Mouse (Mus musculus) common myeloid progenitor, adult 5-6 weeks (primary cell): ENCODE results near the gene Tspan3. TPM values are rescaled to one million over a fixed set of nuclear protein-coding genes. Genes with fewer than 3 reads are reported as not detected.

Experiments
- ATAC-seq: replicated peaks from 2 replicates; pipeline ENCODE4 v1.8.0; 2016; ENCODE audit warnings: low read depth, mild to moderate bottlenecking, moderate TSS enrichment, inconsistent platforms; ENCODE audit not compliant: poor library complexity, severe bottlenecking
- total RNA-seq: library from RNA; stranded (forward); fragments of 200-1000, 187-1606 nt; gene quantifications from 2 replicates; pipeline ENCODE4 v1.2.3, GENCODE M21; 2017

Tspan3 gene
- 66.5 and 73.0 TPM in 2 replicates for total RNA-seq

DNA sequence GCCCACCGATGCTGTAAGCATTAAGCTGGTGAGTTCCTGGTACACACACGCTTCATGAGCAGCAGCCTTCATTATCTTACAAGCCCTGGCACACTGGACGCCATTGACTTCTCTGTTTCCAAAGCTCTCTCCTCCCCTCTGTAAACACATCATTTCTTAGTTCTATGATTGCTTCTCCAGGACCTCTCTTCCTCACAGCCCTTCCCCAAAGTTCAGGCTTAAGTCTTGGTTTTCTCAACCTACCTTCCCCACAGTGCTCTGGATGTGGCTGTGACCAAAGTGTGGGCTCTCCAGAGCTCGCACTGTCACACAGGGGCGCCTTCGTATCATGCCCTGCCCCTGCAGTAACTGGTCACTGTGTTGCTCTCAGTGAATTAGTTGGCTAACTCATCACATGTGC is at the start of gene Tspan3:
TSS of gene Tspan3 (minus strand) at position 101 of the 400 bp plus-strand sequence.
- ATAC-seq = no peak

DNA sequence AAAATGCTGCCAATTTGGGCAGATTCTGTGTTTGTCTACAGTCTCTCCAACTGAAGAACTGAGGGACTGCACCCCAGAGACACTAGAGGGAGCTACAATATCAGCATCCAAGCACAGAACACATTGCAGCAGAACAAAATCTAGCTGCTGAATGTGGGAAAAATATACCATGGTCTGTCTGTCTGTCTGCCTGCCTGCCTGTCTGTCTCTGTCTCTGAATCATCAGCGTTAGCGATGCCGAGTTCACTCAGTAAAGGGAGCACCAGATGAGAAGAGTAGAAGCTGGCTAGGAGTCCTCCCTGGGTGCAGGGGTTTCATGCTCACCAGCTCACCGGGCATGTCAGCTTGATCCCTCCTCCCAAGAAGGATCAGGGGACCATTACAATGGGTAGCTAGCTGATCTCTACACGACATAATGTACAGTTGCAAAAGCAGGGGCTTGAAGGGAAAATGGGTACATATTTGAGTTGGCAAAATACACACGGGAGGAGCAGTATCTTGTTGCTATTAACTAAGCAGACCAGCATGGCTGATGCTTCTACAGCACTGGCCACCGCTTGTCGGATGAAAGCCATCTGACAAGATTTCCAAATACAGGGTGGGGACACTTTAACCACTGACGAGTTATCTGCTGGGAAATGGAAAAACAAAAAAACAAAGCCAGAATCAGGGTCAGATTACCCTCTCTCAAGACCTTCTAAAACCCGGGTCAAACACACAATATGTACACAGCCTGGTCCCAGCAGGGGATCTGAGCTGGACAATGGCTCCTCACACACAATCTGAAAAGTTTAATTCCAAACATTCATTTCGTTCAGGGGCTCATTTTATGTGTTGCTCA is 48.4 kb upstream of the Tspan3 start:
- ATAC-seq = peak; percentile 69; the same call in 1 of the 2 replicates

DNA sequence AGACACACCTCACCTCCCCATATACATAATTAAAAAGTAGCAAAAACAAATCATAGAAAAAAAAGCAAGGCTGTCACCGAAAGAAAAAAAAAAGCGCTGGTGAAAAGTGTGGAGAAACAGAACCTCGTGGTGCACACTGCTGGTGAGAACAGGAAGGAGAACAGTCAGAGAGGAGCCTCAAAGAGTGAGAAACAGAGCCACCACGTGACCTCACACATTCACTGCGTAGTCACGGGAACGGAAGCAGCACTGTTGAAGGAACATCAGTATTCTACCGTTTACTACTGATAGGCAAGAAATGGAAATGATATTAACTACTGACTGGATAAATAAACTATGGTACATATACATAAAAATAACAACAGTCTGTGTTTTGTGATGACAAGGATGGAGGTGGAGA is 43.5 kb upstream of the Tspan3 start:
- no peak for ATAC-seq

DNA sequence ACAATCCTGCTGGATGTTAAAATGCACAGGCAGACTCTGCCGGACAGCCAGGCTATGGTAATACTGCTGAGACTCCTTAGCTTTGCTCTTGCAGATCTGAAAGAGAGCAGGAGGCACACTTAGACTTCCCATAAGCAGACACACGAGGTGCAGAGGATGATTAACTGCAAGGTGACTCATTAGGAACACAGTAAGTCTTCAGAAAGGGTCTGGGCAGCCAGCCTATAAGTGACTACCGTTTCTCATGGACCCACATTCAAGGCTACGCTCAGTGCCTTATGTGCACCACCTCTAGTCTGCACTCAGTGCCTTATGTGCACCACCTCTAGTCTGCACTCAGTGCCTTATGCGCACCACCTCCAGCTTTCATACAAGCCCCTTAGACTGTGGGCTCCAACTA is 42.2 kb upstream of the Tspan3 start:
- ATAC-seq = peak; percentile 35; the same call in 1 of the 2 replicates

DNA sequence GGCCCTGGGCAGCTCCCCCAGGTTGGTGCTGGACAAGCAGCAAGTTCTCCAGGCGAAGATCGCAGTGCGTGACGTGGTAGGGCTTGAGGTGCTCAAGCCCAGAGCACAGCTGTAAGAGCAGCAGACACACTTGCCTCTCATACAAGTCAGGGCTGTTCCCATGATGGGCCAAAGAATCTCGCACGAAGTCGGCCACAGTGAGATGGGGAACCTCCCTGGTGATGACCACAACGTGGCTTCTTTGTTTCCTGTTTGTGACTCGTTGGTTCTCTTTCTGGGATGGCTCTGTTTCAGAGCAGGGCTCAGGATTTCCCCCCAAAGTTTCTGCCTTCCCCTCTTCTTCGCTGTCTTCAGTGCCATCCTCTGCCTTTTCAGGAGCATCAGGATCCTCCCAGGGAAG is 41.8 kb upstream of the Tspan3 start:
- ATAC-seq = peak; percentile 91

DNA sequence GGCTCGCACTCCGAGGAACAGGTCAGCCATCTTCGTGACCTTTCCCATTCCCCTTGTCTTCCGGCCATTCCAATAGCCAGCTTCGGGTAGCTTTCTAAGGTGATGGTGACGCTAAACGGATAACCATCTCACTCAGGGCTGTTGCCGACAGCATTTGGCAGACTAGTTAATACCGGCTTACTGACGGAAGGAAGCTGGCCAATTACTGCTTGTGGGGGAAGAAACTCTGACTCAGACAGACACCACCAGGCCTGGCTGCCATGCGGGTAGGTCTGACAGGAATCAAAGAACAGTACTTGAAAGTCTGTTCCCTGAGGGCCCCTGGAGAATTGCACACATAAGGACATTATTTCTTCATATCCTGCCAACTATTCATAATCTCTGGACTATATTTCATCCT is 40.1 kb upstream of the Tspan3 start:
- no peak for ATAC-seq

DNA sequence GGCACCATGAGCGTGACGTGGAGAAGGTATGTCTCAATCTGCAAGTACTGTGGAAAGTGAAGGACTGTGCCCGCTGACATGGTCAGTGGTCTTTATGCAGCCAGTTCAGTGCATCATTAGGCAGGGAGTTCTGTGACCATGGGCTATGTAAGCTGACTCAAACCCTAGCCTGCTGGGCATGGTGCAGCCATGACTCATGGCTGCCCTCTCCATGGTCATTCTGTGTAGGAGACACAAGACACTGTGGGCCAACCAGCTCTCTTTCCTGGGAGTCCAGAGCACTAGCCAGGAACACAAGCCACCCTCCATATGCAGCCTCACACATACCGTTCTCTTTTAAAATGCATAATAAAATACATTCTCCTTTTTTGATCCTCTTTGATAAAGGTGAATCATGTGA is 39.0 kb upstream of the Tspan3 start:
- ATAC-seq = no peak

DNA sequence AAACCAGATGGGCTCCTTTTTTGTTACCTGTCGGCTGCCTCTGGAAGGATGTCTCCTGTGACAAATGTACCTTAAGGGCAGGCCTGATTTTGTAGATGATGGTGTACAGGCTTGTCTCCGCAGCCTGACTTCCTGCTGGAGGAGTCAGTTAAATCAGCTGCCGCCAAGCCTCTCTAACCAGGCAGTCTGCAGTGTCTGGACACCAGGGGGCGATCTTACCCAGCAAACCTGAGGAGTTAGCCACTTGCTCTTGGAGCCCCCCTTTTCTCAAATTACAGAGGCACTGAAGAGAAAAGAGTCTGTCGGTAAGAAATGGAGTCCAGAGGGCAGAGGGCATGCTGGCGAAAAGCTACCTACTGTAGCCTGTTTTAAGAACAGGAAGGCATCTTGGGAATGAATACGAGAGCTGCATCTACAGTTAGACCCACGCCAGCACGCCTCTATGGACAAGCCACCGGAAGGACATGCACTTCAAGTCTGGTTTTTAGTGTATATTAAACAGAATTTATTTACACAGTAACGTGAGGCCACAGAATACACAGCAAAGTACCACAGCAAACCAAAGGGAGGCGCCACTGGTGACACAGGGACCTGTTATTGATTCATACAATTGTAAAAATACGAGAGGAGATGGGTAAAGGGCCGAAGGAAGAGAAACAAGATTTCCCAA is 35.5 kb upstream of the Tspan3 start:
- ATAC-seq = peak; percentile 96

DNA sequence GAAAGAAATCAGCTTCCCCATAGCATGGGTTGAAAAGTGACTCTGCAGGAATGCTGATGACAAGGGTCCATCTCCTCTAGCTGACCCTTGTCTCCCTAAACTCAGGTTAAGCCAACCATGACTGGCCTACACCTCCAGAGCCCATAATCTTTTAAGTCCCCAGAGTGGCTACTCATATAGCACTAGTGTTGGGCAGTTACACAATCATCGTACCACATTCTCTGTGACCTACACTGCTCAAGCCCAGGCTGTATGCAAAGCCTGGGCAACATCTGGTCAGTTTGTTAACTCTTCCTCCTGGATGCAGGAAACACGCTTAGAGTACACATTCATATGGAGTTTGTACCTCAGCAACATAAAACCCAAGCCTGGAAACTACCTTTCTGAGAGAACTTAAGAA is 34.9 kb upstream of the Tspan3 start:
- ATAC-seq = no peak

DNA sequence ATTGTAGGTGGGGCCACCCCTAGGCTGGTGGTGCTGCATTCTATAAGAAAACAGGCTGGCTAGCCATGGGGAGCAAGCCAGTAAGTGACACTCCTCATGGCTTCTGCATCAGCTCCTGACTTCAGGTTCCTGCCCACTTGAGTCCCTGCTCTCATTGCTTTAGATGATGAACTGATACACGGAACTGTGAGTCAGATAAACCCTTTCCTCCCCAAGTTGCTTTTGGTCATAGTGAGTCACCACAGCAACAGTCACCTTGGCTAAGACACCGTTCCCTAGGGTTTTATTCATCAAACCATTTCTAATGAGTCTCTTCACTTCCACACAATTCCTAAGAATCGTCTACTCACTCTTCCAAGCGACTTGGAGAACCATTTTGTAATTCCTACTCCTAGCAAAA is 31.6 kb upstream of the Tspan3 start:
- ATAC-seq = no peak

DNA sequence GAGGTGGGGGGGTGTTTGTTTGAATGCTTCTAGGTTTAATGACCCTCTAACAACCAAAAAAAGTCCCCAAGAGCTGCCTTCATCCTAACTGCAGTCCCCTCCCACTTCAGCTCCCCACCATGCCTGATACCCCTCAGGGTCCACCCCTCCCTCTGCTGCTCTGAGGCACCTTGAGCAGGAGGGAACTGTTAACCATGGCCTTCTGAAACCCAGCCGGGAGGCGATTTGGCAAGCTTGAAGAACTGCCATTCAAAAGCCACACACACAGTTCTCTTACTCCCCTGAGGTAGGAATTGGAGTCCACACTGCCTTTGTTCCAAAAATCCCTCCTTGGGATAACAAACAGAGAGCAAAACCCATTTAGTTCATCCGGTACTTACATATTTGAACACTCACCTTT is 29.9 kb upstream of the Tspan3 start:
- no peak for ATAC-seq

DNA sequence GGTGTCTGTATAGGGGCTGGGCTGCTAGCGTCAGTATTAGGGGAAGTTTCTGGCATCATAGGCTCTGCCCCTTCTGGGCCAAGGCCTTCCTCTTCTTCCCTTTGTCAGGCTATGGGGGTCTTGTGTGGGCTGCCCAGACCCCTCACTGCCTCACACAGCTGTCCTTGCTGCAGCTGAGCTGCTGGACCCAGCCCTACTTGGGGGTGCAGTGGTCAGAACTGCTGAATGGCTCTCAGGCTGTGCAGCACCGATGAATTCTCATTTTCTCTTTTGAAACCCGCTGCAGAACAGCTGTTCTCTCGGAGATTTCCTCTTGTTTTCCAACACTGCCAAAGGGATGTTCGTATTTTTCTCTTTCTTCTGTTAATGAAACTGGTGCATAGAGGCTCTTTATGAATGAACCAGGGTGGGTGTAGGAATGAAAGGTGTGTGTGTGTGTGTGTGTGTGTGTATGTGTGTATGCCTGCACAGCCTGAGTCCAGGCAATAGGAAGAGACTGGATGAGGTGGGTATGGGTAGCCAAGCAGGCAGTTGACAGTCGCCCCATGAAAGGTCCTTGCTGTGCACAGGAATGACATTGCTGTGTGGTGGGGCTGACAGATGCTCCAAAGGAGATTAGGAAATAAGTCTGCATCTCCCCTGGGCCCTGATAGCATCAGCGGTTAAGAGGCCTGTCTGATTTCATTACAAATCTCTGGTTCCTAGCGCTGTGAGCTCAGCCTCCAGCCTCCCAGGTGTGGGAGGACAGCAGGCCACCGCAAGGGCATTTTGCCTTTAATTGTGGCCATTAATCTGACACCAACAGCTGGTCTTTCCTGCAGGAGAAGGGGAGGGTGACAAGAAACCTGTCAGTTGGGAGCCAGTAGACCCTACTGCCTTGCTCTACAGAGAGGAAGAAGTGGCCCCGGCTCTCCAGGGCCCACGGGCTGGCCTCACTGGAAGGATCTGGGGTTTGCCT is 26.5 kb upstream of the Tspan3 start:
- no peak for ATAC-seq

DNA sequence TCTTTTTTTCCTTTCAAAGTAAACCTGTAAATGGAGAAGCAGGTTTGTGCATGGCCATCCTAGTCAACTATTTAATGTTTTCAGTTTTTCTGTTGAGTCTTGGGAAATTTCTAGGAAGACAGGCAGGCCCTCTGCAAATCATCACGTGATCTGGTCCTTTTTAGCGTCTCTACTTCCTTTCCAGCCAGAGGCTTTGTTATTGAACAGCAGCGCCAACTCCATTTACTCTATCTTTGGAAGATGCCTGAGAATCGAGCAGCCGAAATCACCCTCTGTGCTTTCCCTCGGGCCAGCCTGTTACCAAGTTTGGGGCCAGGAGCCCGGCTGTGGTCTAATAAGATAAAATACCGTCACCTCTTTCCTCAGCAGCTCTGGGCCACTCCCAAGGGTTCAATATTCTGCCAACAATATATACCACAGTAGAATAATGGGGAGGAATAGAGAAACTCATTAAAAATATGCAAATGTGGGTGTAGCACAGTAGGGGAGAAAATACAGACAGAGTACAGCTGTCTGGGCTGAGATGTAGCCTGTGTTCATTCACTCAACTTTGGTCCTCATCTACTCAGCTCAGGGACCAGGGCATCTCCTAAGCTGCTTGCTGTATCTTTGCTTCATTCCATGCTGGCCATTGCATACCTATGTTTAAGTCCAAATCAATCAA is 15.0 kb upstream of the Tspan3 start:
- no peak for ATAC-seq

DNA sequence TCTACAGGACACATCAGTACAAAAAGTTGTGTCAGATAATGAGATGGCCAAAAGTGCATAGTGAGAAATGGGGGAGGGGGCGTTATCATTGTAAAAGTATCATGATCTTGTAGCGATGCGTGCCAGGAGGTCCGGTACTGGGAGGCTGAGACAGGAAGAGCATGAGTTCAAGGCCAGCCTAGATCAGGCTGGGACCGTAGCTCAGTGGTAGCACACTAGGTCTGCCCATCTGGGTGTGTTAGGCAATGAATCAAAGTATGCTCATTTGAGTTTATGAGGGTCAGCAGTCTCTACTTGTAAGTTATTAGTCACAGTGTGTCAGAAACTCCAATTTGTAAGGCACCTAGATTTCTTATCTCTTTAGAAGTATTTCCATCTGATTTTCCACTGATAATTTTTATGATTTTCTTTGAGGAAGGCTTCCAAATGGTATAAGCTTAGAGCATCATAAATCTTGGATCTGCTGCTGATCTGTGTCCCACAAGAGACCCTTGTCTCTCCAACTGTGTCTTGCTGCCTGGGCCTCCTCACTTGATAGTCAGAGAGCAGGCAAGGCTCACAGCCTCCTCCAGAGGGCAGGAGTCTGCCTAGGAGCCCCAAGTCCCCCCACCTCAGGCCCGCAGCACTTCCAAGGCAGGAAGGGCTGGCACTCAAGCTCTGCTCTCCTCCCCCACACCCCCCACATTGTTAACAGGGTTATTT is 14.3 kb upstream of the Tspan3 start:
- ATAC-seq = peak; percentile 84

DNA sequence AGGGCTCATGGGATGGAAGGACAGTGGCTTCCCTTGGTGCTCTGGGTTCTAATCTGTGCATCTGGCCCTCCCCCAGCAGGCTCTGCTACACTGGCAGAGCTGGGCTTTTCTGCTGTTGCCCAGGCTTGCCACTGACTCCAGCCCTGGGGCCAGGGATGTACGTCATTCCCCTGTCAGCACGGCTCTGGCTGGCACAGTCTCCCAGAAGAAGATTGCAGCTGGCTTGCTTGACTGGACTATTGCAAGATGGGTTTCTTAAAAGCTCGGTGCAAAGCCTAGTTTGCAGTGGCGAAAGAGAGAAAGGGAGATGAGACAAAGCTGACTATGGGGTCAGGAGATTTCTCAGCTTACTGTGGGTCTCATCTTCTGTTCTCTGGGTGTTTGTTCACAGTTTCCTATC is 12.1 kb upstream of the Tspan3 start:
- no peak for ATAC-seq

DNA sequence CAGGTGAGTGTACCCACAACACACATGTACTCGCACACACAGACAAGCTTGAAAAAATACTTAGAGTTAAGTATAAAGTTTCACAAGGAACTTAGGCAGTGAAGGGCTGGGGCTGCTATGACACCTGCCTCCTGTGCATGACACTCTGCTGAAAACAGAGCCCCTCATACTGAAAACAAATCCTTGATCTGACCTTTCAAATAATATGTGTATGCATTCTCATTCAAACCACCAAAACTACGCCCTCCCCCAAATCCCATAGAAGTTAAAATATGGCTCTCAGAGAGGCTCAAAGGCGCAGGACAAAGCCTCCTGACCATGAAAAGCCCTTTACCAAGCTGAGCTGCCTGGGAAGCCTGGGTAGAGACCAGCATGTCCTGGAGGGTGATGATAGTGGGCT is 10.0 kb upstream of the Tspan3 start:
- no peak for ATAC-seq

DNA sequence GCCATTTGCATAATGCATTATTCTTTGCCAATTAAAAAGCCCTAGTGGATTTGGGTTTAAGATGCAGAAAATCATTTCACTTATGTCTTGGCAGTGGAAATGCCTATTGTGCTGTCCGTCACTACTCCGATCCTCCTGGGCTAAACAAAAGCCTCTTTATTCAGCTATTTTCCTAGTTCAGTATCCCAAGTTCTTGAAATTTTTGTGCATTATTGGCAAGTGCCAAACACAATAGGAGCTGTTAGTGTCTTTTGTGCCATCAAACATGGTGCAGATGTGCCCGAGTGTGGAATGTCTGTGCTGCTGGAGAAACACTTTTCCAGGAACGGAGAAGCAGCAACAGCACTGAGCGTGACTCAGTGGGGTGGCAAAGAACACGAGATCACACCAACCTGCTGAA is 2.4 kb upstream of the Tspan3 start:
- no peak for ATAC-seq

DNA sequence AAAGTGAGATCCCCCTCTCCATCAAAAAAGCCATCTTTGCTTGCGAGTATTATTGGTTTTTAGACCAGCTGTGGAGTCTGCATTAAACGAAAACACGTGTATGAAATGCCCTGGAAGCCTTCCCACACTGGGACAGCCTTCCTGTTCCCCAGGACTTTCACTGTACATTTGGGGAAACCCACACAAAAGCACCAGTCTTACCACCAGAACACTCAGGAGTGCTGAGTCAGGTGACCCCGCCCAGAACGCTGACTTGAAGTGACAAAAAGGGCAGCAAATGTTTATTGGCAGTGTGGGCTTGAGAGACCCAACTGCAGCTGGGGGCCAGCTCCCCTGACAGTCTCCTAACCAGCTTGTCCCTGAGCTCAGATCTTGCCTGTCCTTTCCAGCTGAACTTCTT is 884 bp upstream of the Tspan3 start:
- peak; percentile 85 for ATAC-seq

DNA sequence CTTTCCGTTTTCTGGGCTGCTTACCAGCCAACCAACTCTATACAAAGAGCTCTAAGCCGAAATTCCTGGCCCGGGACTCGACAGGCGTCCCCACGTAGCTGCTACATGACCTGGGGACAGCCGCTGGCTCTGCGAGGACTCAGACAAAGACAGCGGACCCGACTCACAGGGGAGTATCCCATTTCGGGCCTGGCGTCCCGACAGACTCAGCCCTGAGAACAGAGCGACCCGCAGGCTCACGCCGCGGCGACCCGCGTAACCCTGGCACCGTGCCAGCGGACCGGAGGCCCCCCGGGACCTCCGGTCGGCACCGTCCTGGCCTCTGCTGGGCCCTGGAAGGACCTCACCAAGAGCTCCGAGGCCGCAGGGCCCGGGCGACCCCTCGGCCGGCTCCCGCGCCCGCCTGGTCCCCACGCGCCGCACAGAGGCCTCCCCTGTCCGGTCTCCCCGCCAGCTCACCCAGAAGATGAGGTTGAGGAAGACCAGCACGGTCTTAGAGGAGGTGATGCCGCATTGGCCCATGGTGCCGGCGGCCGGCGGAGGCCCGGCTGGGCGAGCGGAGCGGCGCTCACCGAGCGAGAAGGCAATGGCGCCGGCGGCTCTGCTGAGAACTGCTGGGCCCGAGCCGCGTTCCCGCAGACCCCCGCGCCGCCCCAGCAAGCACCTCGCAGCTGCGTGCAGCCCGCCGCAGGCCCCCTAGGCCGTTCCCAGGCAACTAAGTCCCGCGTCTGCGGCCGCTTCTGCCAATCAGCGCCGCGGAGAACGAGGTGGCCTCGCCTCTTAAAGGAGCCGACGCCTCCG is 4.7 kb downstream of the Tspan3 start:
- peak; percentile 89 for ATAC-seq
